Mouse (Mus musculus) G1E (cell line): ENCODE measurements around the gene Jag1. TPM values are rescaled to one million over a fixed set of nuclear protein-coding genes. Genes with fewer than 3 reads are reported as not detected.

Source experiments
- ATAC-seq: 2 replicates; pipeline ENCODE4 v1.8.0; 2016; ENCODE audit warnings: mild to moderate bottlenecking; ENCODE audit not compliant: insufficient number of reproducible peaks, poor library complexity, low FRiP score, severe bottlenecking; ENCODE audit errors: extremely low read depth
- DNase-seq: peaks from one replicate; pipeline ENCODE4 v3.0.0; 2012; ENCODE audit warnings: low spot score
- H3K27me3 ChIP-seq: 2 replicates; pipeline ENCODE4 v1.6.1; 2012; ENCODE audit warnings: mild to moderate bottlenecking, low read length, inconsistent platforms; ENCODE audit not compliant: insufficient read depth
- H3K36me3 ChIP-seq: replicated peaks from 2 replicates; pipeline ENCODE3; 2012; ENCODE audit warnings: mild to moderate bottlenecking, inconsistent platforms
- H3K4me1 ChIP-seq: 2 replicates; pipeline ENCODE4 v1.6.1; 2012; ENCODE audit warnings: low read depth, low read length, inconsistent platforms, mixed read lengths; ENCODE audit not compliant: insufficient read depth
- H3K4me3 ChIP-seq: 2 replicates; pipeline ENCODE4 v1.5.1; 2012; ENCODE audit warnings: low read depth, mild to moderate bottlenecking, inconsistent platforms, low read length, moderate library complexity, mixed read lengths
- H3K9me3 ChIP-seq: replicated peaks from 2 replicates; pipeline ENCODE4 v1.6.1; 2012; ENCODE audit warnings: inconsistent platforms
- CTCF ChIP-seq: IDR thresholded peaks from 2 replicates; pipeline ENCODE4 v1.5.1; 2012; ENCODE audit warnings: low read depth, low read length, inconsistent platforms, mixed read lengths
- GATA1 ChIP-seq: IDR thresholded peaks from 2 replicates; pipeline ENCODE4 v1.6.1; 2012; ENCODE audit warnings: borderline replicate concordance, low read length, inconsistent platforms, mixed read lengths
- GATA2 ChIP-seq: IDR thresholded peaks from 2 replicates; pipeline ENCODE4 v1.6.1; 2012; ENCODE audit warnings: low read depth, low read length, inconsistent platforms, borderline replicate concordance
- POLR2AphosphoS5 ChIP-seq: IDR thresholded peaks from 2 replicates; pipeline ENCODE4 v1.6.1; 2012; ENCODE audit warnings: low read depth, low read length, inconsistent platforms; ENCODE audit not compliant: insufficient replicate concordance
- TAL1 ChIP-seq: conservative IDR thresholded peaks from 2 replicates; pipeline ENCODE4 v1.6.1; 2012; ENCODE audit warnings: low read depth, low read length, inconsistent platforms, mixed read lengths
- polyA plus RNA-seq: library from polyadenylated mRNA; stranded (reverse); fragments of >175 nt; gene quantifications from 2 replicates; pipeline ENCODE4 v1.2.3, GENCODE M21; 2012
- total RNA-seq, 2 experiments: library from RNA; stranded (forward) in 1 of 2; stranded (reverse) in 1 of 2; fragments of 200-1000 nt in 1 of 2; fragments of >200 nt in 1 of 2; fragmentation: Nextera tagmentation in 1 of 2; gene quantifications; 2 replicates each; pipeline ENCODE4 v1.2.3; 2014 to 2017

Jag1 gene
- total RNA-seq (2014; fragmentation: Nextera tagmentation) (not detected in 2 replicates), total RNA-seq (2017) (0.06 TPM in 1 of 2 replicates, not detected in the other), polyA plus RNA-seq (not detected in 2 replicates)

DNA sequence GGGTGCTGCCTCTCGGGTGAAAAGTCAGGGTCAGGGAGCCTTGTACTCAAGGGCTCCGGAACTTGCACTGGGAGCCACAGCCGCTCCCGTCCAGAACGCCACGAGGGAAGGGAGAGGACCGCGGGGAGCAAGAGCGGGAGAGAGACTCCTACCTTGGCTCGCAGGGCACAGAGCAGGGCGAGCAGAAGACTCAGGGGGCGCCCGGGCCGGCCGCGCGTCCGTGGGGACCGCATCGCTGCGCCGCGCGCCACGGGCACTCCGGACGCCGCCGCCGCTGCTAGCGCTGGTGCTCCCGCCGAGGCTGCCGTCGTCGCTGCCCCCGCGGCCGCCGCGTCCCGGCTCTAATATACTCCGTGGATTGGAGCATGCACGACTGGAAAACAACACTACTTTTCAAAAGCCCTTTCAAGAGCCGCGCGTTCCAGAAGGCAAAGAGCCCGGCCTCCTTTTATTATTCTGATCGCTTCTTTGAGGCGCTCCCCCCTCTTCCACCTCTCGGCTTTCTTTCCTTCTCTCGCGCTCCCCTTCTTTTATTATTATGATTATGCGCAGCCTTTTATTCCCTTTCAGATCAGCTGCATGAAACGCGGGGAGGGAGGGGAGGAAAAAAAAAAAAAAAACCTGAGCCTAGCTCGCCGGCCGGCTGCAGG lies at the start of gene Jag1:
TSS of gene Jag1 (minus strand) at position 620 of the 650 bp plus-strand sequence.
- 0 out of 2 replicates have a peak, but pooled peaks cover 4% of the 10 kb centered on the region for H3K27me3 ChIP-seq
- no peak for TF ChIP-seq GATA2
- TF ChIP-seq POLR2AphosphoS5: no peak
- no peak for TF ChIP-seq GATA1
- TF ChIP-seq CTCF: no peak
- no peak for TF ChIP-seq TAL1
- DNase-seq (no peak), ATAC-seq (no peak)
- H3K4me1 ChIP-seq: no peaks in the 10 kb centered on the region
- H3K4me3 ChIP-seq: no peak within 1 kb of the TSS; the same call in 1 of the 2 replicates
- no peaks in the 10 kb centered on the region for H3K36me3 ChIP-seq
- peaks cover 48% of the 10 kb centered on the region for H3K9me3 ChIP-seq

DNA sequence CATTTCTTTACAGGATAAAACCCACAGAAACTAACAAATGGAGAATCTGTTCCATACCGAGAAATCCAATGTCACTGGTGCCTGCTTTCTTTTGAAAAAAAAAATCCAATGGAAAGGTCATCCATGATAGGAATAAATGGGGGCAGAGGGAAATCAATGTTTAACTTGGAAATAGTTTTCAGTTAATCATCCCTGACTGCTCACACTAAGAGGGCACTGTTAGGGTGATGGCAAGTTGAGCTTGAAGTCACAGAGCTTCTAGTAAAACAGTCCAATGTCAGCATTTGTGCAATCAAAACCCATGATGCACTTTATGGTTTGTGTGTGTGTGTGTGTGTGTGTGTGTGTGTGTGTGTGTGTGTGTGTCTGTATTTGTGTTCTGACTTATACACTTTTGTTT lies 39.6 kb upstream of the Jag1 start:
- ATAC-seq (no peak), DNase-seq (no peak)
- H3K4me1 ChIP-seq: no peaks in the 10 kb centered on the region
- no peak overlapping the region for H3K4me3 ChIP-seq
- TF ChIP-seq TAL1 (no peak), POLR2AphosphoS5 (no peak), GATA1 (no peak), CTCF (no peak)
- H3K36me3 ChIP-seq: no peaks in the 10 kb centered on the region
- no peaks in the 10 kb centered on the region for H3K27me3 ChIP-seq
- peaks cover 4% of the 10 kb centered on the region; the same call in 1 of the 2 replicates for H3K9me3 ChIP-seq

DNA sequence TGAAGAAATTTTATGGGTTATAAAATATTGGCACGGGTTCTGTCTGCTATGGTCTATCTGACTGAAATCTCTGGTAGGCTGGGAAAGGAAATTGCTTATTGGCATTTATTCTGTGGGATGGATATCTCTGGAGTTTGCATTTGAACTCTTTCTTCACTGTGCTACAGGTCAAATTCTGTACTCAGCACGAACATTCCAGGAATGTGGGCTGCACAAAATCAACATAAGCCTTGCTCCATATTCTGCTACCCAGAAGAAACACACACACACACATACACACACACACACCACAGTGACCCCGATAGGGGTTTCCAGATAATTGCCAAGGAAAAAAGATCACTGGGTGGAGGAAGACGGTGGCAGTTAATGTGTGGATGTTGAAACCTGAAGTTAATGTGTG lies 37.4 kb upstream of the Jag1 start:
- peaks cover 4% of the 10 kb centered on the region; the same call in 1 of the 2 replicates for H3K9me3 ChIP-seq
- no peaks in the 10 kb centered on the region for H3K36me3 ChIP-seq
- H3K27me3 ChIP-seq: no peaks in the 10 kb centered on the region
- DNase-seq: no peak
- H3K4me1 ChIP-seq: no peaks in the 10 kb centered on the region
- no peak for TF ChIP-seq POLR2AphosphoS5
- TF ChIP-seq GATA2: no peak
- TF ChIP-seq GATA1: no peak
- no peak for TF ChIP-seq CTCF
- TF ChIP-seq TAL1: no peak
- no peak for ATAC-seq
- no peak overlapping the region for H3K4me3 ChIP-seq

DNA sequence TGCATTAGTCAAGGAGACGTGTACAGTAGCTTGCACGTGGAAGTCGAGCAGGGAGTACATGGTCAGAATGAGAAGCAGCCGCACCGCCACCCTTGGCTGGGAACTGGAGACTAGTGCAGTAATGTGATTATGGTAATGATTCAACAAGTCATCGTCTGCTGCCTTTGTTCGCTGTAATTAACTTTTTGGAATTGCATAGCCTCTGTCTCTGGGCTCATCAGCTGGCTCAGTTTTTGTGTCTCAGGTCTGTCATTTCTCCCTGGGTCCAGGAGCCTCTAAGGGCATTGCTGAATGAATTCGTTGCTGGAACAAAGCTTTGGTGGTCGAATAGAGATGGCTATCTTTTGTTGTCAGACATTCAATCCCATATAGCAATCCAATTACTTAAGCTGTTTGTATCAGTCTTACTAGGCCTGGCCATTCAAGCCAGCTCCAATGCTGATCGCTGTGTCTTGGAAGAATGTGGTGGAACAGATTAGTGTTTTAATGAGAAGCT lies 36.8 kb upstream of the Jag1 start:
- TF ChIP-seq TAL1: no peak
- no peak for TF ChIP-seq GATA2
- TF ChIP-seq CTCF: no peak
- no peak for TF ChIP-seq POLR2AphosphoS5
- TF ChIP-seq GATA1: no peak
- DNase-seq: no peak
- ATAC-seq: no peak
- Histone ChIP-seq H3K9me3 (peaks cover 4% of the 10 kb centered on the region; the same call in 1 of the 2 replicates), H3K4me3 (no peak overlapping the region), H3K36me3 (no peaks in the 10 kb centered on the region), H3K27me3 (no peaks in the 10 kb centered on the region), H3K4me1 (no peaks in the 10 kb centered on the region)

DNA sequence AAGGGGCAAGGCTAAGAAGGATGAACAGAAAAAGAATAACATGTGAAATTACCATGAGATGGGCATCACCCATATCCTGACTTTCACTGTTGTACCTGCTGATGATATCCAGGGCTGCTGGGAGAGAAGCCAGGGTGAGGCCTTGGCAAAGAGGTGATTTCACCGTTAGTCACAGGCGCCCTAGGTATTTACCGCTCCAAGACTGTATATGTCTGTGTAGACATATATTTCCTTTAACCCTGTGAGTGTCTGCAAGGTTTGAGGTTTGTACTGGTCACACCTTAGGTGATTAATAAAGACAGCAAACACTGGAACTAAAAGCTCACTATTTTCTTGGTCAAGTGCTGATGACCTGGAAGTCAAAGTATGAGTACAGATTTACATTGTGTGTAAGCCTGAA lies 34.5 kb upstream of the Jag1 start:
- no peak for TF ChIP-seq GATA2
- no peak for TF ChIP-seq POLR2AphosphoS5
- TF ChIP-seq GATA1: no peak
- TF ChIP-seq CTCF: no peak
- no peak for TF ChIP-seq TAL1
- Histone ChIP-seq H3K4me3 (no peak overlapping the region), H3K9me3 (peaks cover 4% of the 10 kb centered on the region; the same call in 1 of the 2 replicates), H3K27me3 (no peaks in the 10 kb centered on the region), H3K36me3 (no peaks in the 10 kb centered on the region), H3K4me1 (no peaks in the 10 kb centered on the region)
- ATAC-seq (no peak), DNase-seq (no peak)

DNA sequence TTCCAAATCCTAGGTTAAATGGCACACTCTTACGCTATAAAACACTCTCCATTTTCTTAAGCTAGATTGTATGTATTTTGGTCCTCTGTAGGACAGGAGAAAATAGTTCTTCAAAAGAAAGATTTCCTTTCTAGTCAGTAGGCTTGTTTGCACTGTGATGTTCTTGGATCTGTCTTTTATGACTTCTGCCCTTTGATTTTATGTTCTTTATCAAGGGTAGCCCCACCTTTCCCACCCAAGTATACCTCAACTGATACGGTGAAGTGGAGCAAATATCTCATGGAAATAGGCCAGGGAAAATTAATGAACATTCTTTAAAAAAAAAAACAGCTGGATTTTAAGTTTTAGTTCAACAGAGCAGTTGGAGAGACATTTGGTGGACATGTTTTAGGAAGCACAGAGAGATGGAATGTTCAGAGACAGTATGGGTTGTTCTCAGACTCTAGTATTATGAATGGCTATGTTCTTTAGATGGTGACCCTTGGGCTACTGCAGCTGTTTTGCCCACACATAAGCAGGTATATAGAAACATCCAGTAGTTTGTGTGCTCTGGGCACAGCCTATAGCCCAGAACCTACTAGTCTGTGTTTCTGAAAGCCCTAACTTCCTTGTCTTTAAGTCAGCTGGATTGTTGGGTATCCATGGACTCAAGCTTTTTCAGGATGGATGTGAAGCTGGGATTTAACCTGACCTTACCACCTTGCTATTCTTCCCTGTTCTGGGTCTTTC lies 30.7 kb upstream of the Jag1 start:
- Histone ChIP-seq H3K4me3 (no peak overlapping the region), H3K36me3 (no peaks in the 10 kb centered on the region), H3K4me1 (no peaks in the 10 kb centered on the region), H3K9me3 (no peaks in the 10 kb centered on the region; the same call in 1 of the 2 replicates), H3K27me3 (no peaks in the 10 kb centered on the region)
- no peak for TF ChIP-seq GATA1
- TF ChIP-seq TAL1: no peak
- ATAC-seq (no peak), DNase-seq (no peak)
